Mouse (Mus musculus) stomach, postnatal 0 days (tissue): ENCODE measurements around the gene 0610030E20Rik. TPM values are rescaled to one million over a fixed set of nuclear protein-coding genes. Genes with fewer than 3 reads are reported as not detected.
A peak's percentile ranks its signal among the peaks of the same experiment; 100 is the strongest.

ENCODE experiments used
- ATAC-seq: fragments of 200-750 bp; cut with Nextera tagmentation; 2 replicates; pipeline ENCODE4 v1.8.0; 2017; ENCODE audit not compliant: low FRiP score, low TSS enrichment
- DNase-seq: peaks from one replicate; pipeline ENCODE4 v3.0.0-alpha.2; 2016; ENCODE audit warnings: low spot score
- H3K27ac ChIP-seq: fragments of 300-500 bp; sonication (generic); replicated peaks from 2 replicates; pipeline ENCODE4 v1.5.1; 2014; ENCODE audit warnings: mild to moderate bottlenecking, control low read depth
- H3K27me3 ChIP-seq: fragments of 300-500 bp; sonication (generic); 2 replicates; pipeline ENCODE4 v1.6.1; 2014; ENCODE audit warnings: low read length; ENCODE audit not compliant: control insufficient read depth, insufficient read depth
- H3K36me3 ChIP-seq: fragments of 300-500 bp; sonication (generic); 2 replicates; pipeline ENCODE4 v1.6.1; 2014; ENCODE audit warnings: low read length, mixed read lengths; ENCODE audit not compliant: control insufficient read depth, insufficient read depth
- H3K4me1 ChIP-seq: fragments of 300-500 bp; sonication (generic); replicated peaks from 2 replicates; pipeline ENCODE4 v1.6.1; 2014; ENCODE audit warnings: antibody characterized with exemption; ENCODE audit not compliant: control insufficient read depth, insufficient read depth
- H3K4me2 ChIP-seq: fragments of 300-500 bp; sonication (generic); replicated peaks from 2 replicates; pipeline ENCODE4 v1.6.1; 2014; ENCODE audit warnings: low read depth, mild to moderate bottlenecking, control low read depth, moderate library complexity
- H3K4me3 ChIP-seq: fragments of 300-500 bp; sonication (generic); 2 replicates; pipeline ENCODE4 v1.5.1; 2014; ENCODE audit warnings: low read depth, low read length, control low read depth
- H3K9ac ChIP-seq: fragments of 300-500 bp; sonication (generic); 2 replicates; pipeline ENCODE4 v1.6.1; 2014; ENCODE audit warnings: mild to moderate bottlenecking, low read length, control low read depth, mixed read lengths
- H3K9me3 ChIP-seq: fragments of 300-500 bp; sonication (generic); 2 replicates; pipeline ENCODE4 v1.6.1; 2016; ENCODE audit warnings: low read length; ENCODE audit not compliant: control insufficient read depth
- CTCF ChIP-seq: IDR thresholded peaks from 2 replicates; pipeline ENCODE4 v1.5.1; 2016; ENCODE audit warnings: antibody characterized with exemption, low read depth, mild to moderate bottlenecking, moderate library complexity
- EP300 ChIP-seq: optimal IDR thresholded peaks from 2 replicates; pipeline ENCODE3; 2016; ENCODE audit warnings: antibody characterized with exemption
- WGBS: fragments of 180-500 bp; shearing (Covaris S2); extraction: QIAGEN DNeasy Blood & Tissue Kit; methylation state at CpG from one replicate; pipeline ENCODE4 v1.1.7; 2014; 5-methylcytosine and 5-hydroxymethylcytosine counted together
- polyA plus RNA-seq: library from polyadenylated mRNA; unstranded; fragments of >200 nt; fragmentation: Nextera tagmentation; extraction: Ambion mirVana; gene quantifications from 2 replicates; pipeline ENCODE4 v1.2.1, GENCODE M21; 2015

The 0610030E20Rik gene
- polyA plus RNA-seq, 1 experiment from 2014 or later: 19.6 TPM

DNA sequence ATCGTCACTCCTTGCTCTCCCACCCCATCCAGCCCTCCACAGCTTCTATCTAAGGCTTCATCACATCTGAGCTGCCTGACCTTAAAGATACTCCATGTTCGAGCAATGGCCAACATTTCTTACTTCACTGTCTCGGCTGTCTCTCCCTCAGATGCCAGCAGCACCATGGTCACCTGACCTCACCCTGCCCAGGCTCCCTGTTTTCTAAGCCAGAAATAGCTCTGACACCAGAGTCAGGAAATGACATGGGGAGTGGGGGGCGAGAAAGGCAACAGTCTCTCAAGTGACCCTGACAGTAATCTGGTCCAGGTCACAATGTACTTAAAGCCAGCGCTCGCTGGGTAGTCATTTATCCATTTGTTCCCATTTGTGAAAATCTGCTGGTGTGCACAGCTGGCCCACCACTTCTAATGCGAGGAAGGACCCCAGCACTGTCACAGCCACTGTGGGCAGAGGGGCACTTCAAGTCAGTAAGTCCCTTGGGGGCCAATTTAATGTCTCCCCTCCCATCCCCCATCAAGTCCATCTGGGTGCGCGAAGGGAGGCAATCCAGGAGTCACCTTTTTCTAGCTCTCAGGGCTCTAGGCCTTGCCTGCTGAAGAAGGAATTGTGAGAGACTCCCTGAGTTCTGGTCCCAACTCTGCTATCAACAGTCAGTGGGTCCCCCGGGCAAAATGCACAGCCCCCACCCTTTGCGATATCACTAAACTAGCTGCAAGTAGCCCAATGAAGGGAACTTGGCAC is 33.8 kb upstream of the 0610030E20Rik start:
- Histone ChIP-seq H3K4me3 (no peak overlapping the region), H3K9ac (no peak overlapping the region), H3K27ac (no peak overlapping the region), H3K27me3 (no peaks in the 10 kb centered on the region), H3K9me3 (no peaks in the 10 kb centered on the region), H3K4me2 (no peak overlapping the region), H3K36me3 (peaks cover 2% of the 10 kb centered on the region; the same call in 1 of the 2 replicates), H3K4me1 (no peaks in the 10 kb centered on the region)
- DNase-seq: no peak
- no peak for ATAC-seq
- WGBS: 89% methylated on average over 11 of the region's 11 CpGs
- no peak for TF ChIP-seq CTCF
- TF ChIP-seq EP300: no peak

DNA sequence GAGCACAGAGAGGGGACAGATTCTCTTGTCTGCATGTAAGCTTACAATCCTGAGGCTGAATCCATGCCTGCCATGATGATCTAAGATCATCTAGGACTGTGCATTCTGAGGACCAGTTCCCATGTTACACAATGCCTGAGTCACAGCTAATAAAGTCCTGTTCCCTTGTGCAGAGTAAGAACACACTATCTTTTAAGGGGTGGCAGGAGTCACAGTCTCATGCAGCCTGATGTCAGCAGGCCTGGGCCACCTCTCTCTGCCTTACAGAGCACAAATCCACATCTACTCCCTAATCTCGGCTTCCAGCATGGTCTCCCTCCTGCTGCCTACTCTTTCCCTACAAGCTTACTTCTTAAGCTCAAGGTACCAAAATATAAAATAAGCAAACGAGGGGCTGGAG is 31.7 kb upstream of the 0610030E20Rik start:
- Histone ChIP-seq H3K4me3 (no peak overlapping the region), H3K27me3 (no peaks in the 10 kb centered on the region), H3K36me3 (peaks cover 2% of the 10 kb centered on the region; the same call in 1 of the 2 replicates), H3K4me2 (no peak overlapping the region), H3K27ac (no peak overlapping the region), H3K9me3 (no peaks in the 10 kb centered on the region), H3K9ac (no peak overlapping the region), H3K4me1 (no peaks in the 10 kb centered on the region)
- TF ChIP-seq EP300 (no peak), CTCF (no peak)
- 87% methylated on average over 2 of the region's 2 CpGs for WGBS
- no peak for DNase-seq
- ATAC-seq: peak; percentile 57; the same call in 1 of the 2 replicates

DNA sequence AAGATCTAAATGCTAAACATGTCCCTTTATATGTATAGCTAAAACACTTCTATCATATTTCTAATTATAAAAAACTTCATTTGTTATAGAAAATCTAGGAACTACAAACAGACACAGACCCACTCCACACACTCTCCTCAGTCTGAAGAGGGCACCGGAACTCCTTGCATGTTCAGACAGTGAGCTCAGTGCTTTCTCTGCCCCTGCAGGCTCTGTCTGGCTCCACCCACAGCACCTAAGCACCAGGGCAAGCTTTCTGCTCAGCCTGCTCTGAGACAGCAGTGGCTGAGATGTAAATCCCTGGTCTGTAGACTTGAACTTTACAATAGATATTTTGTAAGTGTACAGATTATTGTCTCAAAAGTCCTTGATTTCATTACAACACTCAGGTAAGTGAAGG is 31.1 kb upstream of the 0610030E20Rik start:
- Histone ChIP-seq H3K9me3 (no peaks in the 10 kb centered on the region), H3K36me3 (peaks cover 7% of the 10 kb centered on the region; the same call in 1 of the 2 replicates), H3K9ac (no peak overlapping the region), H3K4me1 (no peaks in the 10 kb centered on the region), H3K27me3 (no peaks in the 10 kb centered on the region), H3K4me2 (no peak overlapping the region), H3K27ac (no peak overlapping the region), H3K4me3 (no peak overlapping the region)
- 0 out of 2 replicates have a peak, but pooled peaks have one; percentile 3 for TF ChIP-seq CTCF
- no peak for TF ChIP-seq EP300
- DNase-seq (no peak), ATAC-seq (no peak)
- WGBS: 50% methylated on average over 1 of the region's 1 CpGs

DNA sequence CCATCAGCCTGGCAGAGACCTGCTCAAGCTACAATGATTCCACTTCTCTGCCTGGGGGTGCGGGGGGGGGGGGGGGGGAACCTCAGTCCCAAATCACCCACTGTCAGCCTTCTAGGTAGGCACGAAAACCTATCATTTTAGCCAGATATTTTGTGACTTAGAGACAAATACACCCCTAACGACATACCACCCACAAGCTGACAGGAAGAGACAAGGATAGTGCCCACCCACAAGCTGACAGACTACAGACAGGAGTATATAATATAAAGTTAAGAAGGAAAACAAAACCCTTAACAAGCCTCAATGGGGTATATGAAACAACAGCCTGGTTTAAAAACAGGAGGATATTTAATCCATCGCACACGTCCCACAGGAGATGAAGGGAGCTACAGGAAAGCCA is 28.7 kb upstream of the 0610030E20Rik start:
- DNase-seq (no peak), ATAC-seq (no peak)
- H3K4me1 ChIP-seq: no peaks in the 10 kb centered on the region
- TF ChIP-seq EP300: no peak
- no peak for TF ChIP-seq CTCF
- WGBS: 88% methylated on average over 5 of the region's 5 CpGs
- H3K9ac ChIP-seq: no peak overlapping the region
- H3K9me3 ChIP-seq: no peaks in the 10 kb centered on the region
- H3K36me3 ChIP-seq: peaks cover 11% of the 10 kb centered on the region; the same call in 1 of the 2 replicates
- H3K27ac ChIP-seq: no peak overlapping the region
- no peak overlapping the region for H3K4me2 ChIP-seq
- H3K4me3 ChIP-seq: no peak overlapping the region
- H3K27me3 ChIP-seq: no peaks in the 10 kb centered on the region

DNA sequence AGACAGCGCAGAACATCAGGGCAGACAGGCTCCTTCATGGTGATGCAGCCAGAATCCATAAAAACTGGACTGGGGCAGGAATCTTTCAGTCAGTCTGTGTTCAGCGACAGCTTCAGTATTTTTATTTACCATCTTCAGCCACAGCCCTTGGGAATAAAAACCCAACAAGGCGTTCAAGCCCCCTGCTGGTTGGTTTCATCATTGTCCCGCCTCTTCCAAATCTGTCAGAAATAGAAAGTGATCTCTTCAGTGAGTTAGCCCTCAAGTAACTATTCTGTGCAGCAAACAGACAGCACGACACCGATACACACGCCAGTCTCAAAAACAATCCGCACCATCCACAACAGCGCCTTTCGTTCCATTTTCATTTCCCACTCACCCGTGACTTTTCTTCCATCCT is 28.1 kb upstream of the 0610030E20Rik start:
- Histone ChIP-seq H3K4me1 (no peaks in the 10 kb centered on the region), H3K4me2 (no peak overlapping the region), H3K4me3 (no peak overlapping the region), H3K9ac (no peak overlapping the region), H3K27ac (no peak overlapping the region), H3K27me3 (no peaks in the 10 kb centered on the region), H3K9me3 (no peaks in the 10 kb centered on the region), H3K36me3 (peaks cover 14% of the 10 kb centered on the region)
- DNase-seq (peak; percentile 65), ATAC-seq (no peak)
- WGBS: 76% methylated on average over 11 of the region's 11 CpGs
- TF ChIP-seq EP300 (no peak), CTCF (peak; percentile 73)

DNA sequence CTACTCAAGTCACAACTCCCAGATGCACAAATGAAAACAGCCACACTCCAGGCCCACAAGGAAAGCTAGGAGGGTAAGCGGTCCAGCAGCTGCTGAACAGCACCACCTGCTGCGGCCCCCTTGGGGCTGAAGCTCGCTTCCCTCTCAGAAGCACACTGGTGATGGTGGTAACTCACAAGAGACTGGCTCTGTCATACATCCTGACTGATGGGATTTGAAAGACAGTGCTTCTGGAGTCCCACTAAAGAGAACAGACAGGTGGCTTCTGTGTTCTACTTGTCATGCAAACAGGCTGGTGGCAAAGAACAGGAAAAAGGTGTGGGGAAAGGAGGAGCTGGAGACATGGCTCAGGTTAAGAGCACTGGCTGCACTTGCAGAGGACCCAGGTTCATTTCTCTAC is 24.2 kb upstream of the 0610030E20Rik start:
- H3K9me3 ChIP-seq: no peaks in the 10 kb centered on the region
- no peaks in the 10 kb centered on the region for H3K27me3 ChIP-seq
- DNase-seq (no peak), ATAC-seq (no peak)
- H3K27ac ChIP-seq: no peak overlapping the region
- no peaks in the 10 kb centered on the region for H3K4me1 ChIP-seq
- WGBS: 96% methylated on average over 3 of the region's 3 CpGs
- no peak overlapping the region for H3K4me3 ChIP-seq
- no peak overlapping the region for H3K9ac ChIP-seq
- TF ChIP-seq CTCF (no peak), EP300 (no peak)
- peaks cover 21% of the 10 kb centered on the region for H3K36me3 ChIP-seq
- H3K4me2 ChIP-seq: no peak overlapping the region
